Mouse (Mus musculus) C2C12 (cell line): ENCODE data around the gene Syf2. TPM values are rescaled to one million over a fixed set of nuclear protein-coding genes. Genes with fewer than 3 reads are reported as not detected.

ENCODE experiments used
- H3K27me3 ChIP-seq: one replicate; pipeline ENCODE4 v1.6.1; 2011; ENCODE audit not compliant: control insufficient read depth, insufficient read depth, insufficient read length
- H3K36me3 ChIP-seq: one replicate; pipeline ENCODE4 v1.6.1; 2011; ENCODE audit not compliant: control insufficient read depth, insufficient read depth
- H3K4me3 ChIP-seq: one replicate; pipeline ENCODE4 v1.5.1; 2011; ENCODE audit warnings: mild to moderate bottlenecking, control low read depth; ENCODE audit not compliant: poor library complexity, insufficient read depth, severe bottlenecking
- H3K79me2 ChIP-seq: one replicate; pipeline ENCODE4 v1.6.1; 2011; ENCODE audit not compliant: control insufficient read depth, insufficient read depth
- H3K79me3 ChIP-seq: one replicate; pipeline ENCODE4 v1.6.1; 2011; ENCODE audit warnings: low read depth, control low read depth
- H3ac ChIP-seq: one replicate; pipeline ENCODE3; 2011; ENCODE audit warnings: low read depth; ENCODE audit not compliant: control insufficient read depth, insufficient read length
- CEBPB ChIP-seq: IDR thresholded peaks from one replicate; pipeline ENCODE4 v1.6.1; 2011; ENCODE audit warnings: low read depth, mild to moderate bottlenecking, control low read depth, moderate library complexity
- CTCF ChIP-seq: IDR thresholded peaks from one replicate; pipeline ENCODE4 v1.5.1; 2011; ENCODE audit not compliant: control insufficient read depth, insufficient read depth, insufficient read length
- FOSL1 ChIP-seq: IDR thresholded peaks from one replicate; pipeline ENCODE4 v1.8.0; 2011; ENCODE audit warnings: mild to moderate bottlenecking, low read length; ENCODE audit not compliant: poor library complexity, insufficient read depth, severe bottlenecking
- MAX ChIP-seq: IDR thresholded peaks from one replicate; pipeline ENCODE4 v1.6.1; 2011; ENCODE audit warnings: mild to moderate bottlenecking, control low read depth
- MYOD1 ChIP-seq: IDR thresholded peaks from one replicate; pipeline ENCODE4 v1.6.1; 2011; ENCODE audit warnings: low read depth; ENCODE audit not compliant: control insufficient read depth, insufficient read length
- MYOG ChIP-seq: IDR thresholded peaks from one replicate; pipeline ENCODE4 v1.6.1; 2011; ENCODE audit not compliant: control insufficient read depth, insufficient read length; ENCODE audit errors: extremely low read depth
- USF1 ChIP-seq: IDR thresholded peaks from one replicate; pipeline ENCODE4 v1.6.1; 2011; ENCODE audit warnings: low read depth, mild to moderate bottlenecking, control low read depth, moderate library complexity
- polyA plus RNA-seq: library from polyadenylated mRNA; unstranded; fragments of >200 nt; fragmentation: generic; extraction: Trizol; gene quantifications from one replicate; pipeline ENCODE4 v1.2.1, GENCODE M21; 2012; ENCODE audit warnings: missing spikeins

Syf2 gene
- polyA plus RNA-seq, 1 experiment: 48.6 TPM

- Histone ChIP-seq H3K4me3 (peak overlapping the region; percentile 87), H3K79me3 (peaks cover 33% of the 10 kb centered on the region), H3K27me3 (no peaks in the 10 kb centered on the region), H3K79me2 (peaks cover 37% of the 10 kb centered on the region), H3ac (peak overlapping the region; percentile 72), H3K36me3 (peaks cover 53% of the 10 kb centered on the region)
- TF ChIP-seq USF1 (no peak), MAX (no peak)
Measured at GRCm38 (mm10) chr4:134925206-134925605, 5.5 kb upstream of the Syf2 start.

GRCm38 (mm10) chr4:134927815-134928463 lies 2.8 kb upstream of the Syf2 start:
- Histone ChIP-seq H3K79me2 (peaks cover 58% of the 10 kb centered on the region), H3K27me3 (no peaks in the 10 kb centered on the region), H3K4me3 (no peak overlapping the region), H3K36me3 (peaks cover 53% of the 10 kb centered on the region), H3ac (no peak overlapping the region), H3K79me3 (peaks cover 33% of the 10 kb centered on the region)
- no peak for TF ChIP-seq MYOG

GRCm38 (mm10) chr4:134928464-134928836 lies 2.2 kb upstream of the Syf2 start:
- no peak overlapping the region for H3K4me3 ChIP-seq
- peaks cover 33% of the 10 kb centered on the region for H3K79me3 ChIP-seq
- no peak overlapping the region for H3ac ChIP-seq
- peaks cover 62% of the 10 kb centered on the region for H3K79me2 ChIP-seq
- no peaks in the 10 kb centered on the region for H3K27me3 ChIP-seq
- peaks cover 53% of the 10 kb centered on the region for H3K36me3 ChIP-seq
- TF ChIP-seq CTCF (no peak), CEBPB (no peak), MYOG (no peak), MYOD1 (no peak), MAX (no peak), USF1 (no peak), FOSL1 (no peak)

GRCm38 (mm10) chr4:134929536-134929935 lies 1.2 kb upstream of the Syf2 start:
- peaks cover 54% of the 10 kb centered on the region for H3K79me2 ChIP-seq
- no peak overlapping the region for H3K4me3 ChIP-seq
- TF ChIP-seq MYOG: no peak
- no peak for TF ChIP-seq USF1
- no peak for TF ChIP-seq CTCF
- TF ChIP-seq CEBPB: no peak
- no peak for TF ChIP-seq FOSL1
- no peak for TF ChIP-seq MAX
- H3K36me3 ChIP-seq: peaks cover 57% of the 10 kb centered on the region
- H3K79me3 ChIP-seq: peaks cover 24% of the 10 kb centered on the region
- H3ac ChIP-seq: no peak overlapping the region
- H3K27me3 ChIP-seq: no peaks in the 10 kb centered on the region

GRCm38 (mm10) chr4:134930190-134930589 lies 508 bp upstream of the Syf2 start:
- Histone ChIP-seq H3K27me3 (no peaks in the 10 kb centered on the region), H3K4me3 (no peak overlapping the region), H3K79me3 (peaks cover 18% of the 10 kb centered on the region), H3ac (no peak overlapping the region), H3K36me3 (peaks cover 51% of the 10 kb centered on the region), H3K79me2 (peaks cover 48% of the 10 kb centered on the region)
- TF ChIP-seq CEBPB: no peak
- no peak for TF ChIP-seq MAX
- TF ChIP-seq MYOD1: no peak
- TF ChIP-seq FOSL1: no peak
- TF ChIP-seq MYOG: no peak
- TF ChIP-seq USF1: no peak
- TF ChIP-seq CTCF: no peak

GRCm38 (mm10) chr4:134937240-134938176 lies 6.8 kb downstream of the Syf2 start:
- Histone ChIP-seq H3K4me3 (no peak overlapping the region), H3K79me3 (no peaks in the 10 kb centered on the region), H3K79me2 (peaks cover 12% of the 10 kb centered on the region), H3ac (no peak overlapping the region), H3K27me3 (no peaks in the 10 kb centered on the region), H3K36me3 (peaks cover 29% of the 10 kb centered on the region)
- TF ChIP-seq CTCF (no peak), USF1 (no peak), MYOG (no peak), MAX (no peak), FOSL1 (no peak), CEBPB (no peak), MYOD1 (no peak)
